Mouse (Mus musculus): ENCODE results near the gene Hyal1. TPM values are rescaled to one million over a fixed set of nuclear protein-coding genes. Genes with fewer than 3 reads are reported as not detected.
"Not testable (repeated sequence)": the region's sequence is repeated elsewhere in the genome, so short reads cannot be mapped to it uniquely, and the experiment has no call there.

The Hyal1 gene
- polyA plus RNA-seq, 3 experiments from 2014 or later, result 2.9 to 7.0 (median 5.8) TPM

GRCm38 (mm10) chr9:107551117-107551889 is 25.4 kb upstream of the Hyal1 start, which contains the start of gene Rassf1:
TSS of gene Rassf1 (plus strand) at chr9:107551555.
- ATAC-seq, result peak; percentile 72

GRCm38 (mm10) chr9:107551890-107552355 is 24.8 kb upstream of the Hyal1 start:
- no peak for ATAC-seq

- no peak for ATAC-seq
These were observed 23.9 kb upstream of the Hyal1 start for GRCm38 (mm10) chr9:107552690-107553393.

- no peak for ATAC-seq
These were observed 23.0 kb upstream of the Hyal1 start for GRCm38 (mm10) chr9:107553541-107554318.

- ATAC-seq, result peak; percentile 74
These were observed 22.4 kb upstream of the Hyal1 start for GRCm38 (mm10) chr9:107554319-107554825.

- no peak for ATAC-seq
These were observed 21.7 kb upstream of the Hyal1 start for GRCm38 (mm10) chr9:107555031-107555457.

GRCm38 (mm10) chr9:107555701-107556100 is 21.0 kb upstream of the Hyal1 start:
- ATAC-seq, result no peak

GRCm38 (mm10) chr9:107556346-107556745 is 20.4 kb upstream of the Hyal1 start:
- ATAC-seq, result no peak

- peak; percentile 97 for ATAC-seq
These were observed 13.6 kb upstream of the Hyal1 start, which contains the start of gene Tusc2 for GRCm38 (mm10) chr9:107563029-107563581. TSS of gene Tusc2 (plus strand) at chr9:107563255.

- not testable (repeated sequence) for ATAC-seq
These were observed 11.2 kb upstream of the Hyal1 start for GRCm38 (mm10) chr9:107565556-107565955.

- no peak for ATAC-seq
These were observed 10.6 kb upstream of the Hyal1 start for GRCm38 (mm10) chr9:107566041-107566709.

- ATAC-seq, result no peak
These were observed 9.9 kb upstream of the Hyal1 start for GRCm38 (mm10) chr9:107566855-107567254.

GRCm38 (mm10) chr9:107567702-107568319 is 8.9 kb upstream of the Hyal1 start, which contains the start of gene Hyal2:
TSS of gene Hyal2 (plus strand) at chr9:107567945.
- no peak for ATAC-seq

- ATAC-seq, result peak; percentile 87
These were observed 8.1 kb upstream of the Hyal1 start for GRCm38 (mm10) chr9:107568331-107569261.

- peak; percentile 19 for ATAC-seq
These were observed 7.5 kb upstream of the Hyal1 start for GRCm38 (mm10) chr9:107569270-107569669.

- ATAC-seq, result no peak
These were observed 6.7 kb upstream of the Hyal1 start for GRCm38 (mm10) chr9:107570016-107570415.

GRCm38 (mm10) chr9:107570845-107571244 is 5.9 kb upstream of the Hyal1 start:
- ATAC-seq, result no peak

- no peak for ATAC-seq
These were observed 5.0 kb upstream of the Hyal1 start for GRCm38 (mm10) chr9:107571534-107572326.

- no peak for ATAC-seq
These were observed 4.4 kb upstream of the Hyal1 start for GRCm38 (mm10) chr9:107572327-107572662.

All from inflammation-experienced regulatory T-cells, adult 6 months (primary cell).